In genomic region chr3:143100203-143100602, GRCm38 (mm10) we compare ENCODE assay signal across 11 mouse cellular contexts.
DNase-seq lines count a peak whose midpoint lies in the region; ATAC-seq and TF ChIP-seq lines count a peak whose summit lies in the region.
"Had no signal": no experiment of that assay in that cellular context is flagged by ENCODE, and none has a peak within 500 bp of the region (broad histone marks: within the 10 kb centered on the region; RNA-seq: fewer than 3 reads in every experiment).

No protein-coding gene starts in this region.

- peaks cover 4% of the 10 kb centered on the region; the same call in 1 of the 2 replicates for H3K27me3 ChIP-seq in heart, embryonic 15.5 days
- H3K27me3 ChIP-seq in forebrain, postnatal 0 days (ENCODE audit: insufficient read depth, low read length) = no peaks in the 10 kb centered on the region
- H3K27me3 ChIP-seq in midbrain, embryonic 10.5 days (ENCODE audit: low read depth, poor library complexity, severe bottlenecking) = peaks cover 35% of the 10 kb centered on the region

- ATAC-seq in heart, embryonic 15.5 days (replicated peaks; ENCODE audit: insufficient number of reproducible peaks, insufficient read depth, low FRiP score, low read depth) = no peak
- ATAC-seq in forebrain, postnatal 0 days = no peak
- ATAC-seq: CD4-positive, CD25-positive, alpha-beta regulatory T cell, adult 4 months; inflammation-experienced regulatory T-cells, adult 6 months had no signal

- no peak for TF ChIP-seq CTCF in forebrain, postnatal 0 days (IDR thresholded peaks at IDR 0.05; ENCODE audit: low read depth)

- peak overlapping the region; percentile 55 for H3K4me3 ChIP-seq in heart, embryonic 15.5 days
- peak overlapping the region; percentile 54 for H3K4me3 ChIP-seq in forebrain, postnatal 0 days (ENCODE audit: low read depth, low read length)
- peak overlapping the region; percentile 62 for H3K4me3 ChIP-seq in midbrain, embryonic 10.5 days

- peak overlapping the region; percentile 72 for H3K4me2 ChIP-seq in heart, embryonic 15.5 days
- peak overlapping the region; percentile 63 for H3K4me2 ChIP-seq in forebrain, postnatal 0 days (ENCODE audit: low read depth)

- 69% methylated on average over 7 of the region's 7 CpGs for WGBS in heart, embryonic 15.5 days
- 69% methylated on average over 7 of the region's 7 CpGs for WGBS in forebrain, postnatal 0 days
- 77% methylated on average over 7 of the region's 7 CpGs for WGBS in midbrain, embryonic 10.5 days

- no peak overlapping the region for H3K27ac ChIP-seq in heart, embryonic 15.5 days
- peak overlapping the region; percentile 77; the same call in 1 of the 2 replicates for H3K27ac ChIP-seq in forebrain, postnatal 0 days (ENCODE audit: low read depth, low read length)
- peak overlapping the region; percentile 85 for H3K27ac ChIP-seq in midbrain, embryonic 10.5 days (replicated peaks)
- H3K27ac ChIP-seq: liver, embryonic 15.5 days had no signal

- H3K36me3 ChIP-seq in heart, embryonic 15.5 days = no peaks in the 10 kb centered on the region
- no peaks in the 10 kb centered on the region for H3K36me3 ChIP-seq in forebrain, postnatal 0 days (ENCODE audit: insufficient read depth)
- H3K36me3 ChIP-seq in midbrain, embryonic 10.5 days = no peaks in the 10 kb centered on the region
- H3K36me3 ChIP-seq: liver, embryonic 15.5 days had no signal

- no peak for DNase-seq in heart, adult 8-10 months (ENCODE audit: low spot score)
- DNase-seq in brain, adult 2 months (ENCODE audit: low read depth, low spot score) = peak; percentile 39
- no peak for DNase-seq in forebrain, postnatal 0 days
- DNase-seq in midbrain, embryonic 10.5 days (ENCODE audit: low spot score) = no peak
- no peak for DNase-seq in urinary bladder, postnatal 25 days (ENCODE audit: low spot score)
- no peak for DNase-seq in left cerebral cortex, adult 8-10 months (ENCODE audit: low spot score in 2 of 2)
- no peak for DNase-seq in adrenal gland, adult 18-20 months (ENCODE audit: low spot score in 2 of 2)

- H3K9me3 ChIP-seq in heart, embryonic 15.5 days (replicated peaks) = no peaks in the 10 kb centered on the region
- H3K9me3 ChIP-seq in forebrain, postnatal 0 days (ENCODE audit: low read length) = no peaks in the 10 kb centered on the region
- no peaks in the 10 kb centered on the region for H3K9me3 ChIP-seq in midbrain, embryonic 10.5 days (replicated peaks)
- H3K9me3 ChIP-seq: liver, embryonic 15.5 days had no signal

- no peak overlapping the region for H3K9ac ChIP-seq in heart, embryonic 15.5 days
- H3K9ac ChIP-seq in forebrain, postnatal 0 days = peak overlapping the region; percentile 64; the same call in 1 of the 2 replicates
- H3K9ac ChIP-seq: liver, embryonic 15.5 days had no signal

- peaks cover 7% of the 10 kb centered on the region for H3K4me1 ChIP-seq in heart, embryonic 15.5 days (replicated peaks)
- no peaks in the 10 kb centered on the region; the same call in 1 of the 2 replicates for H3K4me1 ChIP-seq in forebrain, postnatal 0 days (ENCODE audit: insufficient read depth)
- peaks cover 4% of the 10 kb centered on the region for H3K4me1 ChIP-seq in midbrain, embryonic 10.5 days
- H3K4me1 ChIP-seq: liver, embryonic 15.5 days had no signal
